Mouse (Mus musculus) megakaryocyte, embryonic 14.5 days (primary cell): ENCODE measurements around the gene Dennd6a. TPM values are rescaled to one million over a fixed set of nuclear protein-coding genes. Genes with fewer than 3 reads are reported as not detected.
"Not testable (repeated sequence)": the region's sequence is repeated elsewhere in the genome, so short reads cannot be mapped to it uniquely, and the experiment has no call there.

Experiments used
- H3K27me3 ChIP-seq: replicated peaks from 2 replicates; pipeline ENCODE3; 2012; ENCODE audit warnings: inconsistent platforms
- H3K36me3 ChIP-seq: replicated peaks from 2 replicates; pipeline ENCODE3; 2012; ENCODE audit warnings: low read length, inconsistent platforms, mixed read lengths
- H3K4me1 ChIP-seq: 2 replicates; pipeline ENCODE4 v1.6.1; 2012; ENCODE audit warnings: inconsistent platforms
- H3K4me3 ChIP-seq: replicated peaks from 2 replicates; pipeline ENCODE3; 2012; ENCODE audit warnings: moderate library complexity, mild to moderate bottlenecking, inconsistent platforms
- H3K9me3 ChIP-seq: 2 replicates; pipeline ENCODE4 v1.6.1; 2012; ENCODE audit warnings: inconsistent platforms
- FLI1 ChIP-seq: IDR thresholded peaks from 2 replicates; pipeline ENCODE4 v1.6.1; 2012; ENCODE audit warnings: low read length, inconsistent platforms, mixed read lengths
- GATA1 ChIP-seq: IDR thresholded peaks from 3 replicates; pipeline ENCODE4 v1.6.1; 2012; ENCODE audit warnings: mixed read lengths, low read length, inconsistent platforms, borderline replicate concordance
- polyA plus RNA-seq: library from polyadenylated mRNA; stranded (reverse); fragments of >175 nt; gene quantifications from 2 replicates; pipeline ENCODE4 v1.2.3, GENCODE M21; 2012; ENCODE audit warnings: low replicate concordance; ENCODE audit not compliant: insufficient read depth

The Dennd6a gene
- polyA plus RNA-seq, 1 experiment: 1.7 TPM

DNA sequence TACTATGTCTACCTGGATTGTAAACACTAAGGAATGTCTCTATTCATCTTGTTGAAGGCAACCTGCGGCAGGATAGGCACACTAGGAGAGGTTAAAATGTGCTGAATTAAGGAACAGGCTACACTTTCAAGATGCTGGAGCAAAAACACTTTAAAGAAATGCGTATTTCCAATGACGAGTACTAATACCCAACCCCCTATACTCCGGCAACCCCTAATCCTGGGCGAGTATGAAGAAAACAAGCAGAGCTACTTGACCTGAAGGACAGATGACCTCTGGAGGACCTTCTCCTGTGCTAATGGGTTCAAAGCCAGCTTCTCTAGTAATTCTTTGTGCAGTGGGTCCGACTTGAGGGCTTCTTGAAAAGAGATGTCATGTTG lies 94.3 kb downstream of the Dennd6a start:
- Histone ChIP-seq H3K27me3 (no peaks in the 10 kb centered on the region), H3K9me3 (no peaks in the 10 kb centered on the region), H3K36me3 (peaks cover 38% of the 10 kb centered on the region), H3K4me1 (peaks cover 46% of the 10 kb centered on the region), H3K4me3 (peak overlapping the region; percentile 100)
- no peak for TF ChIP-seq FLI1
- no peak for TF ChIP-seq GATA1

DNA sequence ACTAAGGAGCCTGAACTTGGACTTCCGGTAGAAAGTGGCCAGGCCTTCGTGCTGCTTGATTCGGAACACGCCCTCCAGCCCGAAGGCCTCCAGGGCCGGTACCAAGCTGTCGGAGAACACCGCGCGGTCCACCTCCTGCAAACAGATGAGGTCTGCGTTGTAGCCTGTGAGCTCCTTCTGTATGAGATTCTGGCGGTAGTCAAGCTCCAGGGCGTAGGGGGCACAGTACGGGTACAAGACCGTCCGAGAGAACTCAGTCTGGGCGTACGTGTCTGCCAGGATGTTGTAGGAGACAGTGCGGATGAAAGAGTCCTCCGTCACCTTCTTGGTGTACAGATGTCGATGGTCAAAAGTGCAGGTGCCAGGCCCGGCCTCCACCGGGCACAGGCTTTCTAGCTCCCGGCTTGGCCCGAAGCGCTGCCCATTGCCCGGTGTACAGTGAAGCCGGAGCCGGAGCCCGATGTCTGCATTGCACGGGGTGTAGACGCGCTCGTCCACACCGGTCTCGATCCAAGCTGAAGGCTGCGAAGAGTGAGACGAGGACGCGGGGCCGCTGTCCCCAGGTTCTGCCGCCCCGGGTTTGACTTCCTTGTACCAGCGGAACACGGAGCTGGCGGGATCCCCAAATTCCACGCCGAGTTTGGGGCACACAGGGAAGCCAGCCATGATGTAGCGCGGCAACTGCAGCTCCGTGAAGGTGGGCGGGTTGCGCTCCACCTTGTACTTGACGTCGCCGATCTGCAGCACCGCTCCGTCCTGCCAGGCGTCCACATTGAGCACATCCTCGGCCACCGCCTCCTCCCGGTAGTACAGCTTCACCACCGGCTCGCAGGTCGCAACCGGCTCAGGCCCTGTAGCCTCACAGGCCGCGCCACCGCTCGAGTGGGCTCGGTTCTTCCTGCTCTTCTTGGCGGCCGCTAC lies 95.0 kb downstream of the Dennd6a start:
- no peak for TF ChIP-seq GATA1
- no peak for TF ChIP-seq FLI1
- no peaks in the 10 kb centered on the region for H3K27me3 ChIP-seq
- peak overlapping the region; percentile 100 for H3K4me3 ChIP-seq
- H3K4me1 ChIP-seq: peaks cover 46% of the 10 kb centered on the region
- H3K9me3 ChIP-seq: no peaks in the 10 kb centered on the region
- H3K36me3 ChIP-seq: peaks cover 31% of the 10 kb centered on the region

DNA sequence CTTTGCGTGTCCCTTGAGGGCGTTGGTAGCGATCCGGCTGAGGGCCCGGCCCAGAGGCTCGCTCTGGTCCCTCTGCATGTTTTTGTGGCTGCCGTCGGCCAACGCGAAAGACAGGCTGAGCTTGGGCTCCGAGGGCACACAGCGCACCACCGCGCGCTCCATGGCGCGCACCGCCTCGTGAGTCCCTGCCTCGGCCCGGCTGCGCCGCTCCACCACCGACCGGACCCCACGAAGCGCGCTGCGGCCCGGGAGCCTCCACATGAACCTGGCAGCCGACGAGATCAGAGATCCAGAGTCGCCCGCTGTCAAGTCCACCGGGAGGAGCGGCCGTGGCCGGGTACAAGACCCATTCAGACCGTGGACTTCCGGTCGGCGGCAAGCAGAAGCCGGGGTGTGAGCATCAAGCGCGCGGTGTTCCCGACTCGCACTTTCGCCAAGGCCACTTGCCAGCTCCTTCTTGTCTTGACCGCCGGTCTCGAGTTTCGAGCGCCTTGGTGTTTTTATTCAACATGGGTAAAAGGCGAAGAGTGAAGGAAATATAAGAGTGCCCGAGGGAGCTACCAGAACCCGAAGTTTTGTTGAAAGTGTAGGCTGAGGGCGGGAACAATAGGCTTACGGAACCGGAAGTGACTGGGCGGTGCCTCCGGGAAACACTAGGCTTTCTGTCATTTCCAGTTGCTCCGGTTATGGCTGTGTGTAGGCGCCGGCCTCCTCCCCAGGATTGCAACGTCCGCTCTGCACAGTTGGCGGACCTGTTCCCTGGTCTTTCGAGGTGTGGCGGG lies 95.8 kb downstream of the Dennd6a start, which contains the start of gene Pde12:
TSS of gene Pde12 (minus strand) at position 592 of the 782 bp plus-strand sequence.
- peaks cover 23% of the 10 kb centered on the region for H3K36me3 ChIP-seq

DNA sequence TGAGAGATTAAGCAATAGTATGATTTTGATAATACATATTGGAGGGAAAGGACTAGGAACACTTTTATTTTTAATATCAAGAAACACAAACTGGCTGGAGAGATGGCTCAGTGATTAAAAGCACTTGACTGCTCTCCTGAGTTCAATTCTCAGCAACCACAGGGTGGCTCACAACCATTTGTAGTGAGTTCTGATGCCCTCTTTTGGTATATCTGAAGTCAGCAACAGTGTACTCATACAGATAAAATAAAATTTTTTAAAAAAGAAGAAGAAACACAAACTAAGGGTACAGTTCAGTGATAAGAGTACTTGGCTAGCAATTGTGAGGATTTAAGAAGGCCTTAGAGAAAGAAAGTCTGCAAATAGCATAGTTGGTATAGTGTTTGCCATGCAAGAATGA lies 97.3 kb downstream of the Dennd6a start:
- H3K4me1 ChIP-seq: peaks cover 51% of the 10 kb centered on the region
- no peaks in the 10 kb centered on the region for H3K27me3 ChIP-seq
- no peaks in the 10 kb centered on the region for H3K9me3 ChIP-seq
- no peak for TF ChIP-seq GATA1
- TF ChIP-seq FLI1: no peak
- peak overlapping the region; percentile 100 for H3K4me3 ChIP-seq
- H3K36me3 ChIP-seq: peaks cover 8% of the 10 kb centered on the region

More for the DNA sequence above, 95.8 kb downstream of the Dennd6a start, which contains the start of gene Pde12:
- Histone ChIP-seq H3K9me3 (no peaks in the 10 kb centered on the region), H3K4me1 (peaks cover 49% of the 10 kb centered on the region), H3K4me3 (peak within 1 kb of the TSS; percentile 100), H3K27me3 (no peaks in the 10 kb centered on the region)
- TF ChIP-seq FLI1: peak; percentile 95
- TF ChIP-seq GATA1: no peak

DNA sequence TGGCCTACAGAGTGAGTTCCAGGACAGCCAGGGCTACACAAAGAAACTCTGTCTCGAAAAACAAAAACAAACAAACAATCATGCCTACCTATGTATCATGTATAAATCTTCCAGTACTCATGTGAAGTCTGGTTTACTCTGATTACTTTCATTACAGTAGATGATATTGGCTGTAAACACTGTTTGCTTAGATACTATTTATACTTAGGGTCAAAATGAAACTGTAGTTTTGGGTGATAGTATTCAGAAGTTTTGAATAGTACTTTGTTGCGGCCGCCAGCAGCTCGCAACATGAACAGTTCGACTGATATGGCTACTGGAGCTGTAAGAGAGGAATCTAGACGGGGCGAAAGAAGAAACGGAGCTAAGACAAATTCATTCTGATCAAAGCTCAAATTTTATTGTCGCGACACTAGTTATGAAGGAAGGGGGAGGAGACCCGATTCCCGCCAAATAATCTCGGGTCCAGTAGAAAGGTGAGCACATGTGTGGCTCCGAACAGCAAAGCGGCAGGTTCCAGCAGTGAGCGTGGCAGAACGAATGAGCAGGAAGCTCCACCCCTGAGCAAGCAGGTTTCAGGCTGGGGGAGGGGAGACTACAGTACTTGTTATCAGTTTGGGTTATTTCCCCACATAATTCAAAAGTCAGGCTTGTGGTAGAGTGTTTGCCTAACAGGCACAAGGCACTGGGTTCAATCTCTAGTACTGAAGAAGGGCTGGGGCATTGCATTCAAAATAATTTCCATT lies 98.4 kb downstream of the Dennd6a start:
- H3K36me3 ChIP-seq, H3K27me3 ChIP-seq, H3K9me3 ChIP-seq: not testable (repeated sequence)
- Histone ChIP-seq H3K4me1 (peaks cover 46% of the 10 kb centered on the region), H3K4me3 (peak overlapping the region; percentile 70)

DNA sequence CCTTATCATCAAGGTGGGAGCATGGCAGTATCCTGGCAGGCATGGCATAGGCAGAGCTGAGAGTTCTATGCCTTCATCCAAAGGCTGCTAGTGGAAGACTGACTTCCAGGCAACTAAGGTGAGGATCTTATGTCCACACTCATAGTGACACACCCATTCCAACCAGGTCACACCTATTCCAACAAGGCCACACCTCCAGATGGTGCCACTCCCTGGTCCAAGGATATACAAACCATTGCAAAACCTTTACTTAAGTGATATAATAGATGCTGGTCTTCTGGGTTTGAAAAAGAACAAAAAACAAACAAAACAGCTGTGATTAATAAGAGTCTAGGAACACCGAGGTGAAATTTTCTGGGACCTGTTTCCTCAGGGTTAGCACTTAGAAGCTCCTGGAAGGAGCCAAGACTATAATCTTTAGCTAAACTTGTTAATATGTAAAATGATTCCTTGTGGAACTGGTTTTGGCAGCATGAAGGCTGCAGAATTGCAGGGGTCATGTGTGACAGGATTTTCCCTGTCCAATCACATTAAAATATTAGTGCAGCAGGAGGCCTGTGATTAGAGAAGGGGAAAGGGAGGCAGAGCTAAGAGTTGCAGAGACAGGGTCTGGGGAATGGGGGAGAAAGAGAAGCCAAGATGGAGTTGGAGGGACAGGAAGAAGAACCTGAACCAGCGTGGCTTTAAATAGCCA lies 101.0 kb downstream of the Dennd6a start:
- H3K4me1 ChIP-seq: peaks cover 43% of the 10 kb centered on the region
- not testable (repeated sequence) for H3K9me3 ChIP-seq, H3K27me3 ChIP-seq, H3K36me3 ChIP-seq, H3K4me3 ChIP-seq

DNA sequence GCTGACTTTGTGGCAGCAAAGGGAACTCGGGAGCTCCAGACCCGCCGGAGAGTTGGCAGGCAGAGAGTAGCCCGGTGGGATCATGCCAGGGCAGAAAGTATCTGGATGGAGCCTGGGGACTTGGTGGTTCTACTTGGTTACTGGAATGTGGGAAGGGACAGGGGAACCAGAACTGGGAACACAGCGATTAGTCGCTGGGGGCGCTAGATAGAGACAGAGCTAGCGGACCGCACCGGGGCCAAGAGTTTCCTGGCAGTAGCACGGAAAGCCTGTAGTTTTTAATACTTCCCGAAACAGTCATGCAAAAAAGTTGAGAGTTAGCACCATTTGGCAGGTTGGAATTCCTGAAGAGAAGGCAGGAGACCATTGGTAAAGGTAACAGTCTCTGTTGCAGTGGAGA lies 101.7 kb downstream of the Dennd6a start:
- H3K4me3 ChIP-seq: peak overlapping the region; percentile 40
- H3K9me3 ChIP-seq: no peaks in the 10 kb centered on the region
- H3K4me1 ChIP-seq: peaks cover 43% of the 10 kb centered on the region
- TF ChIP-seq GATA1 (no peak), FLI1 (no peak)
- no peaks in the 10 kb centered on the region for H3K36me3 ChIP-seq
- H3K27me3 ChIP-seq: no peaks in the 10 kb centered on the region

DNA sequence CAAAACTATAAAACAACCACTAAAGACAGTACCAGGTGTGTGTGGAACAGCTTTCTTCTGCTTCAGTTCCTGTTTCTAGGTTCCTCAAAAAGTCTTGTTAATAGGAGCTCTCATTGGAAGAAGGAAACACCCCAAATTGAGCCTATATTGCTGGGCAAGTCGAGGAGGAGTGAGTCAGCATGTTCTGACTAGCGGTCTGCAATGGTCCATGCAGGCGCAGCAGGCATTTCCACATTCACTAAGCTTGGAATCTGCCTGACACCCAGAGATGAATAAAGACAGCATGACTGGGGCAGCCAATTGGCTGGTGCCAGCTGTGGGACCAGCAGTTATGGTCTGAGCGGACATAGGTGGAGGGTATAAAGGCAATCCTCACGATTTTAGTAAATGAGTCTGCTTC lies 102.1 kb downstream of the Dennd6a start:
- TF ChIP-seq GATA1: no peak
- TF ChIP-seq FLI1: no peak
- H3K27me3 ChIP-seq: no peaks in the 10 kb centered on the region
- no peaks in the 10 kb centered on the region for H3K9me3 ChIP-seq
- peaks cover 39% of the 10 kb centered on the region for H3K4me1 ChIP-seq
- H3K36me3 ChIP-seq: no peaks in the 10 kb centered on the region
- peak overlapping the region; percentile 40 for H3K4me3 ChIP-seq

Other genes starting within 250 kb of the Dennd6a start
- 9.8 and 28.2 TPM in 2 replicates for gene Slmap, start 38.9 kb upstream of the Dennd6a start, polyA plus RNA-seq
- gene Arf4, start 64.2 kb downstream of the Dennd6a start, polyA plus RNA-seq: 135 and 173 TPM in 2 replicates
- gene Pde12, start 96.0 kb downstream of the Dennd6a start, polyA plus RNA-seq: 4.6 and 5.2 TPM in 2 replicates
- not detected in 2 replicates for gene Dnah12, start 119.4 kb downstream of the Dennd6a start, polyA plus RNA-seq